Mouse (Mus musculus): Measurements from ENCODE around the gene Pdcd7. TPM values are rescaled to one million over a fixed set of nuclear protein-coding genes. Genes with fewer than 3 reads are reported as not detected.

Pdcd7 gene
- polyA plus RNA-seq, 1 experiment from 2014 or later: 9.9 TPM

DNA sequence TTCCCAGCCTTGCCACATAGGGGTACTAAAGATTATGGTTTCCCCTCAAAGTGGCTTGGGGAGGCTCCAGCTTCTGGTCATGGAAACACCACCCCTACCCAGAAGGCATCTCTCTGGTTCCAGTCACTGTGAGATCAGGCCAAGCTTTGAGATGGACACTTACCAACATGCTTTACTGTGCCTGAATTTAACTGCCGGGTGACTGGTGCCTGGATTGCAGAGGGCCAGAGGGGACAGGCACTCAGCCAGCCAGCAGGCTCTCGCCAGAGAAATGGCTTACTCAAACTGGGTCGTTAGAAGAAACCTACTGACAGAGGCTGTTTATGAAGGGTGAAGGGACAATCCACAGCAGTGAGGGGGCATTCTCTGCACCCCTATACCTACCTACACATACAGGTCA lies 38.4 kb downstream of the Pdcd7 start:
- no peak for ATAC-seq

DNA sequence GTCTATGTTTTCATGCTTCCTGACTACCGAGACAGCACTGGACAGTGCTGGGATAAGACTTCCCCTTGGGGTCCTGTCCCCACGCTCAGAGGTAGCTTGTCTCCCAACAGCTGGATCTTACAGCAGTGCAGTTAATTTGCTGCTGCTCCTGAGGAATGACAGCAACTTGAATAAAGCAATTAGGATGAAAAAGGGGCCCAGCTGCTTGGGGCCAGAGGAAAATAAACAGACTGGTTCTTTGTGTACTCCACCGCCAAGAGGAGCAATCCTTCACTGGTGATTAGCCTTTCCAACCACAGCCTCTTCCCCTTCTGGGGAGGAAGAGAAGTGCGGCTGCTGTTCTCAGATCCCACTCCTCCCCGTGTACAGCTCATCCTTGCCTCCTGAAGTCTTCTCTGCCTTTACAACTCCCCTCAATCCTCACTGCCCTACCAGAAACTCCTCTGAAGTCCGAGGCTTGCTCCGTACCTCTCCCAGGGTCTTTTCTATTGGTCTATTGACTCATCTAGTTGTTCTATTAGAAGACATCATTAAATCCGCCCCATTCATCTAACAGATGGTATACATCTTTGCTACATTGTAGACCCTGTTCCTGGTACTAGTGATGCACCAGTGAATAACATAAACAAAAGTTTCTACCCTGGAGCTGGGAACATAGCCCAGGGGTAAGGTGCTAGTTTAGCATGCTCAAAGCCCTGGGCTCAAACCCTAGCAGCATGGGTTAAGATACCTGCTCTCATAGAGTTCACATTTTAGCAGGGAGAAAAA lies 40.7 kb downstream of the Pdcd7 start:
- Histone ChIP-seq H3K36me3 (ENCODE audit: control insufficient read depth, insufficient read depth, low read length) (no peaks in the 10 kb centered on the region), H3K27ac (ENCODE audit: low read depth, low read length) (no peak overlapping the region), H3K9ac (ENCODE audit: low read length) (no peak overlapping the region), H3K4me2 (ENCODE audit: low read length) (no peak overlapping the region), H3K27me3 (replicated peaks; ENCODE audit: control insufficient read depth, insufficient read depth, low read length) (peaks cover 25% of the 10 kb centered on the region), H3K4me1 (ENCODE audit: control insufficient read depth, insufficient read depth, low read length) (peaks cover 3% of the 10 kb centered on the region; the same call in 1 of the 2 replicates), H3K9me3 (replicated peaks; ENCODE audit: control insufficient read depth, low read length) (no peaks in the 10 kb centered on the region), H3K4me3 (ENCODE audit: low read depth, low read length) (no peak overlapping the region)
- 29% methylated on average over 8 of the region's 8 CpGs for WGBS
- no peak for DNase-seq (ENCODE audit: low spot score)
- no peak for ATAC-seq

More for the DNA sequence above, 38.4 kb downstream of the Pdcd7 start:
- Histone ChIP-seq H3K4me1 (ENCODE audit: control insufficient read depth, insufficient read depth, low read length) (no peaks in the 10 kb centered on the region), H3K36me3 (ENCODE audit: control insufficient read depth, insufficient read depth, low read length) (no peaks in the 10 kb centered on the region), H3K9me3 (replicated peaks; ENCODE audit: control insufficient read depth, low read length) (no peaks in the 10 kb centered on the region), H3K27ac (ENCODE audit: low read depth, low read length) (no peak overlapping the region), H3K4me2 (ENCODE audit: low read length) (no peak overlapping the region), H3K27me3 (replicated peaks; ENCODE audit: control insufficient read depth, insufficient read depth, low read length) (peaks cover 3% of the 10 kb centered on the region; the same call in 1 of the 2 replicates), H3K4me3 (ENCODE audit: low read depth, low read length) (no peak overlapping the region), H3K9ac (ENCODE audit: low read length) (no peak overlapping the region)
- 58% methylated on average over 3 of the region's 3 CpGs for WGBS
- DNase-seq (ENCODE audit: low spot score): no peak

DNA sequence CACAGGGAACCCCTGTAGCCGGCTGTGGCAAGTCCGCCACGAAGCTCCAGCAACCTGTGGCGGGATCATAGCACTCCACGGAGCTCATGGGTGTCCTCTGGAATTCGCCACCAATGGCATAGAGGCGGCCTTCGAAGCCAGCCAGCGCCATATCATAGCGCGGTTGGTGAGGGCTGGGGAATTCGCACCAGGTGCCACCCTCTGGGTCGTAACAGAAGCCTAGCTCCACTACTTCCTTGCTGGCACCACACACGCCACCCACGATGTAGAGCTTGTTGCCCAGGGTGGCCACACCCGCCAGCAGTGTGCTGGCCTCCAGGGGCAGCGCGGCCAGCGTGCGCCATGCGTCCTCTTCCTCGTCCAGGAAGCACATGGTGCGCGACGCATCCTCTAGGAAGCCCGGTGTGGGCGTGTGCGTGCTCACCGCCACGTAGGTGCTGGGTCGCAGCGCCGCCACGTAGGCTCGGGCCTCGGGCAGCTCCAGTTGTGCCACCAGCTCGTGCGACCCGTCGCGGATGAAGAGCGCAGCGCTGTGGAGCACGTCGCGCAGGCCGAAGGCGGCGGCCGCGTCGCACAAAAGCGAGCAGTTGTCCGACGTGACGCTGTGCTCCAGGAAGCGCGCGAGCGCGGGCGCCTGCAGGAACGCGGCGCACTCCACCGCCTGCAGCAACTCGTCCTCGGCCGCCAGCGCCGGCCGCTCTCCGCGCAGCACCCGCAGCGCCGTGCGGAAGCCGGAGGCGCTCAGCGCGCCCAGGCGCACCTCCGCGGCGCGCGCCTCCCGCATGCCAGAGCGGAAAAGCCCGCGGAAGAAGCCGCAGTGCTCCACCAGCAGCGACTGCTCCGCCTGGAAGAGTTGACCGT lies 45.1 kb downstream of the Pdcd7 start:
- WGBS: 19% methylated on average over 96 of the region's 96 CpGs
- Histone ChIP-seq H3K9me3 (replicated peaks; ENCODE audit: control insufficient read depth, low read length) (no peaks in the 10 kb centered on the region), H3K36me3 (ENCODE audit: control insufficient read depth, insufficient read depth, low read length) (no peaks in the 10 kb centered on the region), H3K9ac (ENCODE audit: low read length) (peak overlapping the region; percentile 40), H3K27ac (ENCODE audit: low read depth, low read length) (no peak overlapping the region), H3K27me3 (replicated peaks; ENCODE audit: control insufficient read depth, insufficient read depth, low read length) (peaks cover 38% of the 10 kb centered on the region), H3K4me3 (ENCODE audit: low read depth, low read length) (peak overlapping the region; percentile 35), H3K4me2 (ENCODE audit: low read length) (peak overlapping the region; percentile 52), H3K4me1 (ENCODE audit: control insufficient read depth, insufficient read depth, low read length) (peaks cover 3% of the 10 kb centered on the region; the same call in 1 of the 2 replicates)
- ATAC-seq (peak; percentile 44), DNase-seq (ENCODE audit: low spot score) (peak; percentile 46)

GRCm38 (mm10) chr9:65391613-65391964 lies 45.7 kb downstream of the Pdcd7 start, which contains the start of gene Kbtbd13:
TSS of gene Kbtbd13 (minus strand) at chr9:65391652.
- 41% methylated on average over 8 of the region's 8 CpGs for WGBS
- H3K36me3 ChIP-seq (ENCODE audit: control insufficient read depth, insufficient read depth, low read length): no peaks in the 10 kb centered on the region
- peaks cover 3% of the 10 kb centered on the region; the same call in 1 of the 2 replicates for H3K4me1 ChIP-seq (ENCODE audit: control insufficient read depth, insufficient read depth, low read length)
- no peak for ATAC-seq
- no peaks in the 10 kb centered on the region for H3K9me3 ChIP-seq (replicated peaks; ENCODE audit: control insufficient read depth, low read length)
- H3K9ac ChIP-seq (ENCODE audit: low read length): peak within 1 kb of the TSS; percentile 40
- H3K27me3 ChIP-seq (replicated peaks; ENCODE audit: control insufficient read depth, insufficient read depth, low read length): peaks cover 38% of the 10 kb centered on the region
- H3K4me3 ChIP-seq (ENCODE audit: low read depth, low read length): peak within 1 kb of the TSS; percentile 35
- no peak within 1 kb of the TSS for H3K27ac ChIP-seq (ENCODE audit: low read depth, low read length)
- H3K4me2 ChIP-seq (ENCODE audit: low read length): peak within 1 kb of the TSS; percentile 52
- DNase-seq (ENCODE audit: low spot score): no peak

- H3K9ac ChIP-seq (ENCODE audit: low read length): no peak overlapping the region
- peaks cover 3% of the 10 kb centered on the region; the same call in 1 of the 2 replicates for H3K4me1 ChIP-seq (ENCODE audit: control insufficient read depth, insufficient read depth, low read length)
- DNase-seq (ENCODE audit: low spot score): peak; percentile 67
- 31% methylated on average over 6 of the region's 6 CpGs for WGBS
- no peak overlapping the region for H3K27ac ChIP-seq (ENCODE audit: low read depth, low read length)
- no peak overlapping the region for H3K4me3 ChIP-seq (ENCODE audit: low read depth, low read length)
- ATAC-seq: no peak
- H3K9me3 ChIP-seq (replicated peaks; ENCODE audit: control insufficient read depth, low read length): no peaks in the 10 kb centered on the region
- no peaks in the 10 kb centered on the region for H3K36me3 ChIP-seq (ENCODE audit: control insufficient read depth, insufficient read depth, low read length)
- no peak overlapping the region for H3K4me2 ChIP-seq (ENCODE audit: low read length)
- H3K27me3 ChIP-seq (replicated peaks; ENCODE audit: control insufficient read depth, insufficient read depth, low read length): peaks cover 38% of the 10 kb centered on the region
Measured at GRCm38 (mm10) chr9:65392638-65393364, 46.9 kb downstream of the Pdcd7 start.

DNA sequence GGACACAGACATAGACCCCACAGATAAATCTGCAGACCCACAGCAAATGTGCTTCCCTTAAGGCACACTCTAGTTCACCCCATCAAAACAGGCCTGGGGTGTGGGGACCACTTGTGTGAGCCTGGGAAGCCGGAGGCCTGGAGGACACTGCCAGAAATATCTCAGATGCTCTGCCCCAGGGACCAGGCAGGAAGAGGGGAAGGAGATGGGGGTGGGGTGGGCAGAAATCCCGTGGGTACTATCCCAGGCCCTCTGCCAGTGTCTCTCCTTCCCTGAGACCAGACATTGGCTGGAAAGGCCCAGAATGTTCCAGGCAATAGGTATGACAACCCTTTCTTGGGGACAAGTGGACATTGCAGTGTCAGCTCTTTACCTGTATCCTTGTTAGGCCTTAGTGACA lies 47.7 kb downstream of the Pdcd7 start:
- Histone ChIP-seq H3K4me2 (ENCODE audit: low read length) (no peak overlapping the region), H3K9ac (ENCODE audit: low read length) (no peak overlapping the region), H3K36me3 (ENCODE audit: control insufficient read depth, insufficient read depth, low read length) (no peaks in the 10 kb centered on the region), H3K27me3 (replicated peaks; ENCODE audit: control insufficient read depth, insufficient read depth, low read length) (peaks cover 38% of the 10 kb centered on the region), H3K4me1 (ENCODE audit: control insufficient read depth, insufficient read depth, low read length) (peaks cover 3% of the 10 kb centered on the region; the same call in 1 of the 2 replicates), H3K27ac (ENCODE audit: low read depth, low read length) (no peak overlapping the region), H3K9me3 (replicated peaks; ENCODE audit: control insufficient read depth, low read length) (no peaks in the 10 kb centered on the region), H3K4me3 (ENCODE audit: low read depth, low read length) (no peak overlapping the region)
- no peak for ATAC-seq
- no peak for DNase-seq (ENCODE audit: low spot score)
- WGBS: 54% methylated on average over 2 of the region's 2 CpGs

- no peaks in the 10 kb centered on the region for H3K9me3 ChIP-seq (replicated peaks; ENCODE audit: control insufficient read depth, low read length)
- H3K4me3 ChIP-seq (ENCODE audit: low read depth, low read length): no peak overlapping the region
- no peaks in the 10 kb centered on the region for H3K36me3 ChIP-seq (ENCODE audit: control insufficient read depth, insufficient read depth, low read length)
- H3K27ac ChIP-seq (ENCODE audit: low read depth, low read length): no peak overlapping the region
- no peak overlapping the region for H3K9ac ChIP-seq (ENCODE audit: low read length)
- peaks cover 33% of the 10 kb centered on the region for H3K27me3 ChIP-seq (replicated peaks; ENCODE audit: control insufficient read depth, insufficient read depth, low read length)
- ATAC-seq (no peak), DNase-seq (ENCODE audit: low spot score) (no peak)
- no peak overlapping the region for H3K4me2 ChIP-seq (ENCODE audit: low read length)
- H3K4me1 ChIP-seq (ENCODE audit: control insufficient read depth, insufficient read depth, low read length): peaks cover 3% of the 10 kb centered on the region; the same call in 1 of the 2 replicates
- WGBS: 68% methylated on average over 2 of the region's 2 CpGs
Measured at GRCm38 (mm10) chr9:65394360-65394759, 48.5 kb downstream of the Pdcd7 start.

- Histone ChIP-seq H3K9ac (ENCODE audit: low read length) (peak within 1 kb of the TSS; percentile 64), H3K4me1 (ENCODE audit: control insufficient read depth, insufficient read depth, low read length) (no peaks in the 10 kb centered on the region; the same call in 1 of the 2 replicates), H3K4me2 (ENCODE audit: low read length) (peak within 1 kb of the TSS; percentile 71), H3K36me3 (ENCODE audit: control insufficient read depth, insufficient read depth, low read length) (no peaks in the 10 kb centered on the region), H3K4me3 (ENCODE audit: low read depth, low read length) (peak within 1 kb of the TSS; percentile 41), H3K27me3 (replicated peaks; ENCODE audit: control insufficient read depth, insufficient read depth, low read length) (no peaks in the 10 kb centered on the region), H3K9me3 (replicated peaks; ENCODE audit: control insufficient read depth, low read length) (no peaks in the 10 kb centered on the region), H3K27ac (ENCODE audit: low read depth, low read length) (no peak within 1 kb of the TSS)
- under 1% methylated on average over 24 of the region's 24 CpGs for WGBS
- peak; percentile 84 for ATAC-seq
- DNase-seq (ENCODE audit: low spot score): peak; percentile 76
Measured at GRCm38 (mm10) chr9:65398279-65398678, 52.4 kb downstream of the Pdcd7 start, which contains the start of gene Rasl12. TSS of gene Rasl12 (plus strand) at chr9:65398506.

All from forebrain, embryonic 14.5 days (tissue).